Mouse (Mus musculus) monocyte, adult 5-6 weeks (primary cell): ENCODE measurements around the gene Palld. TPM values are rescaled to one million over a fixed set of nuclear protein-coding genes. Genes with fewer than 3 reads are reported as not detected.

Source experiments
- ATAC-seq: fragments of 153-309, 156-312 bp; replicated peaks from 2 replicates; pipeline ENCODE4 v1.8.0; 2017; ENCODE audit warnings: mild to moderate bottlenecking; ENCODE audit not compliant: low TSS enrichment, insufficient number of reproducible peaks, severe bottlenecking, poor library complexity, low FRiP score
- total RNA-seq: library from RNA; stranded (forward); fragments of 200-1000, 200-491, 200-594 nt; gene quantifications from 3 replicates; pipeline ENCODE4 v1.2.3, GENCODE M21; 2017

Palld gene
- total RNA-seq, result 2.0 TPM in 1 of 3 replicates, not detected in the others

GRCm38 (mm10) chr8:61902521-61902920, at the start of gene Palld:
Palld (minus strand) TSS chr8:61902690.
- ATAC-seq, result no peak

- ATAC-seq, result no peak
These were observed 35.1 kb upstream of the Palld start for GRCm38 (mm10) chr8:61937576-61937975.

GRCm38 (mm10) chr8:61933243-61933642, 30.8 kb upstream of the Palld start:
- ATAC-seq, result no peak

GRCm38 (mm10) chr8:61927777-61928494, 25.4 kb upstream of the Palld start, which contains the start of gene Ddx60:
Ddx60 (plus strand) TSS chr8:61928087.
- ATAC-seq, result peak; percentile 66

- no peak for ATAC-seq
These were observed 22.0 kb upstream of the Palld start for GRCm38 (mm10) chr8:61924518-61924917.

- no peak for ATAC-seq
These were observed 19.1 kb upstream of the Palld start for GRCm38 (mm10) chr8:61921454-61922054.

GRCm38 (mm10) chr8:61920389-61920788, 17.9 kb upstream of the Palld start:
- ATAC-seq, result no peak

- no peak for ATAC-seq
These were observed 16.8 kb upstream of the Palld start for GRCm38 (mm10) chr8:61919145-61919788.

- ATAC-seq, result no peak
These were observed 14.8 kb upstream of the Palld start for GRCm38 (mm10) chr8:61917287-61917686.

- no peak for ATAC-seq
These were observed 11.5 kb upstream of the Palld start for GRCm38 (mm10) chr8:61913957-61914356.

- ATAC-seq, result no peak
These were observed 10.3 kb upstream of the Palld start for GRCm38 (mm10) chr8:61912817-61913216.

- ATAC-seq, result no peak
These were observed 6.8 kb upstream of the Palld start for GRCm38 (mm10) chr8:61909313-61909712.

GRCm38 (mm10) chr8:61908303-61909215, 6.1 kb upstream of the Palld start:
- ATAC-seq, result no peak

- ATAC-seq, result no peak
These were observed 1.3 kb downstream of the Palld start for GRCm38 (mm10) chr8:61901028-61901717.

- ATAC-seq, result no peak
These were observed 5.1 kb downstream of the Palld start for GRCm38 (mm10) chr8:61897402-61897801.

- ATAC-seq, result no peak
These were observed 5.7 kb downstream of the Palld start for GRCm38 (mm10) chr8:61896742-61897141.

GRCm38 (mm10) chr8:61894062-61894461, 8.4 kb downstream of the Palld start:
- ATAC-seq, result no peak

GRCm38 (mm10) chr8:61877607-61878006, 24.9 kb downstream of the Palld start:
- ATAC-seq, result no peak
